Mouse (Mus musculus) cerebellum, adult 8-10 months (tissue): ENCODE measurements around the gene Rpl31.

Source experiments
- DNase-seq: peaks from one replicate; pipeline ENCODE4 v3.0.0; 2022

The Rpl31 gene

GRCm38 (mm10) chr1:39367601-39368266 is at the start of gene Rpl31:
Gene Rpl31 (plus strand): TSS chr1:39367842.
- peak; percentile 98 for DNase-seq

- no peak for DNase-seq
Measured at GRCm38 (mm10) chr1:39317935-39318334, 49.7 kb upstream of the Rpl31 start.

GRCm38 (mm10) chr1:39318870-39319269 is 48.8 kb upstream of the Rpl31 start:
- no peak for DNase-seq

GRCm38 (mm10) chr1:39321954-39322353 is 45.7 kb upstream of the Rpl31 start:
- DNase-seq, result no peak

GRCm38 (mm10) chr1:39325228-39325627 is 42.4 kb upstream of the Rpl31 start:
- no peak for DNase-seq

GRCm38 (mm10) chr1:39327546-39327945 is 40.1 kb upstream of the Rpl31 start:
- no peak for DNase-seq

GRCm38 (mm10) chr1:39330857-39331594 is 36.6 kb upstream of the Rpl31 start:
- DNase-seq, result no peak

- no peak for DNase-seq
Measured at GRCm38 (mm10) chr1:39332456-39332855, 35.2 kb upstream of the Rpl31 start.

- no peak for DNase-seq
Measured at GRCm38 (mm10) chr1:39335561-39336196, 32.0 kb upstream of the Rpl31 start.

- no peak for DNase-seq
Measured at GRCm38 (mm10) chr1:39336788-39337187, 30.9 kb upstream of the Rpl31 start.

- no peak for DNase-seq
Measured at GRCm38 (mm10) chr1:39338831-39339230, 28.8 kb upstream of the Rpl31 start.

GRCm38 (mm10) chr1:39339455-39339854 is 28.2 kb upstream of the Rpl31 start:
- no peak for DNase-seq

GRCm38 (mm10) chr1:39340156-39340555 is 27.5 kb upstream of the Rpl31 start:
- no peak for DNase-seq

- DNase-seq, result peak; percentile 62
Measured at GRCm38 (mm10) chr1:39340647-39341046, 27.0 kb upstream of the Rpl31 start.

GRCm38 (mm10) chr1:39341807-39342206 is 25.8 kb upstream of the Rpl31 start:
- DNase-seq, result no peak

- no peak for DNase-seq
Measured at GRCm38 (mm10) chr1:39343242-39343641, 24.4 kb upstream of the Rpl31 start.

- DNase-seq, result no peak
Measured at GRCm38 (mm10) chr1:39344981-39345600, 22.6 kb upstream of the Rpl31 start.

- peak; percentile 36 for DNase-seq
Measured at GRCm38 (mm10) chr1:39349001-39349400, 18.6 kb upstream of the Rpl31 start.

GRCm38 (mm10) chr1:39349427-39349826 is 18.2 kb upstream of the Rpl31 start:
- DNase-seq, result no peak

GRCm38 (mm10) chr1:39361754-39362514 is 5.7 kb upstream of the Rpl31 start:
- DNase-seq, result no peak

GRCm38 (mm10) chr1:39362515-39362893 is 5.1 kb upstream of the Rpl31 start:
- no peak for DNase-seq

GRCm38 (mm10) chr1:39365562-39365961 is 2.1 kb upstream of the Rpl31 start:
- DNase-seq, result no peak

- no peak for DNase-seq
Measured at GRCm38 (mm10) chr1:39367045-39367444, 597 bp upstream of the Rpl31 start.
